Mouse (Mus musculus) testis, adult 10 weeks (tissue): ENCODE data around the gene Usp27x. TPM values are rescaled to one million over a fixed set of nuclear protein-coding genes. Genes with fewer than 3 reads are reported as not detected.

ENCODE experiments used
- polyA plus RNA-seq: library from polyadenylated mRNA; stranded (reverse); fragments of 350-450 nt; fragmentation: Illumina TruSeq; extraction: RNeasy Lipid Tissue Mini Kit (QIAGEN cat#74804); gene quantifications from one replicate; pipeline ENCODE4 v1.2.3, GENCODE M21; 2014; ENCODE audit warnings: low read depth, low replicate concordance

The Usp27x gene
- polyA plus RNA-seq = 5.0 TPM

GRCm38 (mm10) chrX:7375716-7376480 lies at the start of gene Usp27x:
TSS of gene Usp27x (minus strand) at chrX:7375830.

Other genes starting within 250 kb of the Usp27x start
- gene Clcn5, start 56.5 kb downstream of the Usp27x start, polyA plus RNA-seq = 6.9 TPM
- gene Foxp3, start 197.8 kb upstream of the Usp27x start, polyA plus RNA-seq = not detected
- gene Ppp1r3f, start 198.5 kb upstream of the Usp27x start, polyA plus RNA-seq = 1.6 TPM
- gene Ccdc22, start 229.7 kb upstream of the Usp27x start, polyA plus RNA-seq = 0.13 TPM
- gene Cacna1f, start 231.3 kb upstream of the Usp27x start, polyA plus RNA-seq = not detected